Mouse (Mus musculus) small intestine, adult 2 months (tissue): ENCODE results near the gene Prkcg.

Experiments used
- CTCF ChIP-seq: fragments of 200-500 bp; IDR thresholded peaks from 2 replicates; pipeline ENCODE4 v1.5.1; 2012; ENCODE audit warnings: low read depth, mild to moderate bottlenecking, control low read depth, inconsistent platforms, low read length, moderate library complexity, mixed read lengths; ENCODE audit not compliant: insufficient replicate concordance, insufficient read length; ENCODE audit errors: extremely low read depth
- POLR2A ChIP-seq: fragments of 200-500 bp; IDR thresholded peaks from 2 replicates; pipeline ENCODE4 v1.6.1; 2012; ENCODE audit warnings: low read depth, mild to moderate bottlenecking, control low read depth, inconsistent platforms, low read length, moderate library complexity

- peak; percentile 64; the same call in 1 of the 2 replicates for TF ChIP-seq CTCF
- TF ChIP-seq POLR2A, result no peak
These were observed 26.2 kb upstream of the Prkcg start for GRCm38 (mm10) chr7:3262789-3263188.
